Mouse (Mus musculus) gastrocnemius, postnatal 14 days (tissue): Measurements from ENCODE around the gene Adck1. TPM values are rescaled to one million over a fixed set of nuclear protein-coding genes. Genes with fewer than 3 reads are reported as not detected.
"Not testable (repeated sequence)": the region's sequence is repeated elsewhere in the genome, so short reads cannot be mapped to it uniquely, and the experiment has no call there.

Source experiments
- DNase-seq: peaks from one replicate; pipeline ENCODE4 v3.0.0; 2021; ENCODE audit warnings: mixed read lengths
- intact Hi-C: fragments of 180-260 bp; cut with DNase I; formaldehyde crosslinking; loops from one replicate; pipeline ENCODE4 v1.15.1; 2025; ENCODE audit warnings: low total_unique reads
- long read RNA-seq, 2 experiments: library from polyadenylated mRNA; stranded (forward); transcript quantifications; one replicate each; pipeline ENCODE4 v2.0.0; 2021
- total RNA-seq, 2 experiments: library from RNA; stranded (reverse); gene quantifications; 2 replicates each; pipeline ENCODE4 v1.2.3; 2021

Gene Adck1
- 10 to 100 TPM; 10.2 to 11.9 TPM for total RNA-seq
- long read RNA-seq, experiment 1, transcript Adck1-201 (11 exons, 2,158 nt): minor isoform, 10 of 32 reads
- long read RNA-seq, experiment 1, transcript Adck1-202 (11 exons, 2,199 nt): major isoform, 13 of 32 reads
- long read RNA-seq, experiment 1, partial matches to known transcripts: 1 of 32 reads
- long read RNA-seq, experiment 1, other reads (novel, unspliced or antisense): 7 of 32 reads
- long read RNA-seq, experiment 2, transcript Adck1-202 (11 exons, 2,199 nt): major isoform, 10 of 30 reads
- long read RNA-seq, experiment 2, partial matches to known transcripts: 3 of 30 reads
- long read RNA-seq, experiment 2, other reads (novel, unspliced or antisense): 9 of 30 reads

DNA sequence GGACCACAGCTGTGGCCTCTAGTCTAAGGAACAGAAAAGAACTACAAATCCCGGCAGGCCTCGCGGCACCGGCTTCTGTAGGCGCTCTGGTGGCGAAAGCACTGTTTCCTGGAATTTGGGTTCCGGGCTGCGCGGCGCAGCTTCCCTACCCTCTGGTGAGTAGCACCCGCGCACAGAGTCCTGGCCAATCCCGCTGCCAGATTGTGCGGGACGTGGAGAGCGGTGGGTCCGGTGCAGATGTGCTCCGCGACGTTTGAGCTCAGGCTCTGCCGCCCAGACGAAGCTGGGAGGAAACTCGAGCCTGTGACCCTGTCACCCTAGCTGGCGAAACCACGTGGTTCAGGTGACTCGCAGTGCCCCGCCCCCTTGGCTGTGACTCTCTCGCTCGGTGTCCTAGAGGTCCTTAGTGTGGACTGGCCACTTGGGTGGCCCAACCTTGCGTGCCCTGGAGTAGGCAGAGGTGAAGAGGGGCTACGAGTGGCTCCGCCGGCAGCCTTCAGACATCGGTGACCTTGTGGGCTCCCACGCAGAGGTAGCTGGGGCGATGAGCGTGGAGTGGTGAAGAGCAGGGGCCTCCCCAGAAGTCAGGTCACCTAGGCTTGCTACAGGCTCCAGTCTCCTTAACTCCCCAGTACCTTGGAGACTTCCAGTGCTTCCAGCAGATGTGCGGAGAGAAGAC is at the start of gene Adck1:
Gene Adck1 (plus strand): TSS at position 114 of the 679 bp plus-strand sequence.
- intact Hi-C loops: no loop called here
- peak; percentile 85 for DNase-seq

DNA sequence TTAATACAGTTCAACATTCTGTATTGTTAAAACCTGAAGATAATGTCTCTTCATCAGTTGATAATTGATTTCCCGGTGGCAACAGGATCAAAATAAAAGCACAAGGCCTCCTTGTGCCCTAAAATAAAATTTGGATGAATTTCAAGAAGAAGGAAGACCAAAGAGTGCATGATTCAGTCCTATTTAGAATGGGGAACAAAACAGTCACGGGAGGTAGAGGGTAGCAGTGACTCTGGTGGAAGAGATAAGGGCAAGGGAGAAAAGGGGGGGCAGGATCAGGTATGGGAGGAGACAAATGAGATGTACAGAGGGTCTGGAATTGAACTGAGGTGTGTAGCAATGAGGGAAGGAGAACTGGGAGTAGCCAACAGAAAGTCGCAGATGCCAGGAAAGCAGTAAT is 45.8 kb upstream of the Adck1 start:
- no peak for DNase-seq
- intact Hi-C loops: no loop called here

GRCm38 (mm10) chr12:88323926-88324325 is 36.4 kb upstream of the Adck1 start, which contains the start of gene Gm5039:
Gene Gm5039 (minus strand): TSS chr12:88324026.
- not testable (repeated sequence) for DNase-seq

DNA sequence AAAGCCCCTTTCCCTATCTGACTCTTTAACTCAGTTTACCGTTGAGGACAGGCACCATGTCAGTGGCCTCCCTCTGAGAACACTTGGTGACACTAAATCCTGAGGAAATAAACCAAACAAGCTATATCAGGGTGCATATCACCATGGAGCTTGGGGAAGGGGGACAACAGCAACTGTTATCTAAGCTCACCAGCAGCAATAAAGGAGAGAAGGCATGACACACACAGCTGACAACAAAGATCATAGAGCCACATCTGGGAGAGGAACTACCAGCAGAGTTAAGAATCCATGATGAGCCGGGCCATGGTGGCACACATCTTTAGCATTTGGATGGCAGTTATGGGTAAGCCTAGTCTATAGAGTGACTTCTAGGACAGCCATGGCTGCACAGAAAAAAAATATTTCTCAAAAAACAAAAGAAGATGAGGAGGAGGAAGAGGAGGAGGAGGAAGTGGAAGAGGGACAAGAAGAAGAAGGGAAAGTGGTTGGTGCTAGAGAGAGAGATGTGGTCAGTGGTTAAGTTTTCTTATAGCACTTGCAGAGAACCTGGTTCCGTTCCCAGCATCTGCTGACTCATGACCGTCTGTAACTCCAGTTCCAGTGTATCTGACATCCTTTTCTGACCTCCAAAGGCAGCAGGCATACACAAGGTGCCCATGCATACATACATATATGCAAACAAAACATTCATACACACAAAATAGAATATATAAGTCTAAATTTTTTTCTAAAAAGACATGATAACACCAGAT is 23.5 kb upstream of the Adck1 start:
- intact Hi-C loops: loop anchor here (5.0 kb wide), 1 partner anchor 295 kb away; no protein-coding TSS in a partner anchor
- DNase-seq: not testable (repeated sequence)

More at GRCm38 (mm10) chr12:88323926-88324325, 36.4 kb upstream of the Adck1 start, which contains the start of gene Gm5039:
- intact Hi-C loops: not testable (repeated sequence)

GRCm38 (mm10) chr12:88341286-88341685 is 19.1 kb upstream of the Adck1 start:
- DNase-seq, intact Hi-C loops: not testable (repeated sequence)

GRCm38 (mm10) chr12:88354182-88354702 is 6.1 kb upstream of the Adck1 start:
- intact Hi-C loops: no loop called here
- DNase-seq: no peak

- intact Hi-C loops: no loop called here
Observed at GRCm38 (mm10) chr12:88361120-88361445, 729 bp downstream of the Adck1 start.

GRCm38 (mm10) chr12:88367673-88368072 is 7.3 kb downstream of the Adck1 start:
- intact Hi-C loops: no loop called here

More at GRCm38 (mm10) chr12:88361120-88361445, 729 bp downstream of the Adck1 start:
- DNase-seq: no peak

DNA sequence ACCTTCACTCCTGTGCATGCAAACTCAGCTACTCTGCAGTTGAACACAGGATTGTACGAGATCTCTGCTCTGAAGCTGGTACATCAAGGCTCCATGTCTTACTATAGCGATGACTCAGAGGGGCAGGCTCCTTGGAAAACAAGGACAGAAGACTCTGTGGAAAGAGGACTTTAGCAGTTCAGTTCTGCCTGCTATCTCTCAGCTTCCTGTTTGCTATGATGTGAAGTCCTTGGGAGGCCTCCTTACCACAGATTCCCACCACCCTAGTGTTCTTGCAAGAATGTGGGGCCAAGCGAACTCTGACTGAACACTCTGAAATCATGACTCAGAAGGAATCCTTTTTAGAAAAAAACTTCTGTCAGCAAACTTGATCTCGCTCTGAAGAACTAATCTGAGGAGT is 8.3 kb downstream of the Adck1 start:
- no peak for DNase-seq
- intact Hi-C loops: no loop called here

More at GRCm38 (mm10) chr12:88367673-88368072, 7.3 kb downstream of the Adck1 start:
- no peak for DNase-seq

DNA sequence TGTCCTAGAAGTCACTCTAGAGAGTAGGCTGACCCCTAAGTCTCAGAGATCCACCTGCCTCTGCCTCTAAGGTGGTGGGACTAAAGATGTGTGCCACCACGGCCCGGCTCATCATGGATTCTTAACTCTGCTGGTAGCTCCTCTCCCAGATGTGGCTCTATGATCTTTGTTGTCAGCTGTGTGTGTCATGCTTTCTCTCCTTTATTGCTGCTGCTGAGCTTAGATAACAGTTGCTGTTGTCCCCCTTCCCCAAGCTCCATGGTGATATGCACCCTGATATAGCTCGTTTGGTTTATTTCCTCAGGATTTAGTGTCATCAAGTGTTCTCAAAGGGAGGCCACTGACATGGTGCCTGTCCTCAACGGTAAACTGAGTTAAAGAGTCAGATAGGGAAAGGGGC is 9.3 kb downstream of the Adck1 start:
- DNase-seq, intact Hi-C loops: not testable (repeated sequence)

DNA sequence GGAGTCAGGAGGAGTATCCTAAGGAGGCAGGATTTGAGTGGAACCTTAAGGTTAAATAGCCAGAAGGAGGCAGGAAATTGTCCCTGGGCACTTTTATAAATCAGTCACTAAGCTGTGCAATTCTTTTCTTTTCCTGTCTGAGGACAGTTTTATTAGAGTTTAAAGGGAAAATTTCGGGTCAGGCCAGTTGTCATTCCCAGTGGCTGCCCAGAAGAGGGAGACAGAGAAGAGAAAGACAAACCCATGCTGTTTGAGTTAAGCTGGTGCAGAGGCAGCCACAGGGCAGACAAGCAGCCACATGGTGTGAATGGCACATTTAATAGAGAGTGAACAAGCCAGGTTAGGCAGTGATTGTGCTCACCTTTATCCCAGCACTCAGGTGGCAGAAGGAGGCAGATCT is 10.0 kb downstream of the Adck1 start:
- DNase-seq, intact Hi-C loops: not testable (repeated sequence)

- no peak for DNase-seq
Observed at GRCm38 (mm10) chr12:88372018-88372417, 11.7 kb downstream of the Adck1 start.

GRCm38 (mm10) chr12:88376820-88377219 is 16.5 kb downstream of the Adck1 start:
- no peak for DNase-seq
- intact Hi-C loops: no loop called here

More at GRCm38 (mm10) chr12:88372018-88372417, 11.7 kb downstream of the Adck1 start:
- intact Hi-C loops: no loop called here

- DNase-seq: no peak
- intact Hi-C loops: no loop called here
Observed at GRCm38 (mm10) chr12:88378256-88378655, 17.9 kb downstream of the Adck1 start.

DNA sequence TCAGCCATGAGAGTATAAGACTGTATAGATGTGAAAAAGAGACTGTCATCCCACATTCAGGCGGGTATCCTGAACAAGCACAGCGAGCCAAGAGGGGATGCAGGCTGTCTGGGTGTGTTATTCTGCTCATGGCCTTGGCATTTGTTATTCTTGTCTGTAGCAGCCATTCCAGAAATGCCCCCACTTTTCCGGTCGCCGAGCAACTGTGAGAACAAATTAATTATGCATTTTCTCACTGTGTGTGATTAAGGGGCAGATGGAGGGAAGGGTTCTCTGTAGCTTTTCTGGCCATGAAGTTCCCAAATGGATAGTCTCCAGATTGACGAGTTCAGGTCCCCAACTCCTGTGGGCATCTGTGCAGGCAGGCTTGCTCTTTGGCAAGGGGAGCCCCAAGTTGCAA is 28.5 kb downstream of the Adck1 start:
- intact Hi-C loops: no loop called here
- DNase-seq: no peak

- no peak for DNase-seq
- intact Hi-C loops: no loop called here
Observed at GRCm38 (mm10) chr12:88398658-88399057, 38.3 kb downstream of the Adck1 start.

- intact Hi-C loops: no loop called here
- DNase-seq: peak; percentile 46
Observed at GRCm38 (mm10) chr12:88403541-88403940, 43.2 kb downstream of the Adck1 start.

DNA sequence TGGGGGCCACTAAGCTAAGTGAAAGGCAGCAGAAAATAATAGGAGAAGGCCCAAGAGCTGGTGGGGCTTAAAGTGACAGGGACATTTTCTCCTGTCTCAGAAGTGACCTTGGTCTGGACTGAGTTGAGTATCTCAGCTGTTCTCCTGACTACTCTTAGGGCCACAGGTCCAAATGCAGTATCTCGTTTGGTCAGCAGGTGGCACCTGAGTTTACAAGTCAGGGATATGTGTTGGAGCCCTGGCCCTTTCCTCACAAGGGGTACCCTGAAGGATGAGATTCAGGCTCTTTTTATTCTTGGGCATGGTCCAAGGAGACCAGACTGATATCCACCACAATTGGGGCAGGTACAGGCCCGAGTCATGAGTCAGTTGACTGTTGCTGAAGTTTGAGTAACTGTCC is 44.8 kb downstream of the Adck1 start:
- intact Hi-C loops: no loop called here
- peak; percentile 42 for DNase-seq

DNA sequence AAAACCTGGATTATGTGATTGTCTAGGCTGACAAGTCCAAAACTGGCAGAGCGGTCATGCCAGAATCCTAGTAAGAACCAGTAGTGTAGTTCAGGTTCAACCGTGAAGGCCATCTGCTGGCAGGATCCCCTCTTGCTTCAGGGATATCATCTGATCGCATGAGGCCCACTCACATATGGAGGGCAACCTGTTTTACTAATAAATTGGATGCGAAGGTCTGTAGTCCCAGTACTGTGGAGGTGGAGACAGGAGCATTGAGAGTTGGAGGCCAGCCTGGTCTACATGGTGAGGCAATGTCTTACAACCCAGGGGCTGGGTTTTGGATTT is 47.6 kb downstream of the Adck1 start:
- intact Hi-C loops: no loop called here
- DNase-seq: no peak
